Mouse (Mus musculus) Muller cell, postnatal 12 days (primary cell): ENCODE data around the gene Grem2.

Experiments
- DNase-seq: peaks from one replicate; pipeline ENCODE4 v3.0.0-alpha.2; 2015; ENCODE audit errors: inconsistent ontology term

The Grem2 gene

GRCm38 (mm10) chr1:174788617-174789016 is 133.0 kb downstream of the Grem2 start:
- DNase-seq, result no peak
